Mouse (Mus musculus) liver, adult 2 months (tissue): ENCODE measurements around the gene Tmem255b. TPM values are rescaled to one million over a fixed set of nuclear protein-coding genes. Genes with fewer than 3 reads are reported as not detected.

Experiments
- DNase-seq: peaks from one replicate; pipeline ENCODE4 v3.0.0-alpha.2; 2011; ENCODE audit warnings: low read depth, low spot score; ENCODE audit errors: extremely low read depth
- H3K27ac ChIP-seq: fragments of 200-500 bp; replicated peaks from 2 replicates; pipeline ENCODE4 v1.5.1; 2012; ENCODE audit warnings: low read depth, mild to moderate bottlenecking, control low read depth, inconsistent platforms, low read length; ENCODE audit not compliant: insufficient read depth
- H3K27me3 ChIP-seq: fragments of 200-500 bp; 2 replicates; pipeline ENCODE4 v1.6.1; 2012; ENCODE audit warnings: mild to moderate bottlenecking, moderate library complexity, low read length, inconsistent platforms; ENCODE audit not compliant: control insufficient read depth, insufficient read depth
- H3K36me3 ChIP-seq: fragments of 200-500 bp; 2 replicates; pipeline ENCODE4 v1.6.1; 2012; ENCODE audit warnings: low read length, inconsistent platforms; ENCODE audit not compliant: control insufficient read depth, insufficient read depth
- H3K4me1 ChIP-seq: fragments of 200-500 bp; 2 replicates; pipeline ENCODE4 v1.6.1; 2011; ENCODE audit warnings: low read length; ENCODE audit not compliant: control insufficient read depth, insufficient read depth
- H3K4me3 ChIP-seq: fragments of 200-500 bp; 2 replicates; pipeline ENCODE4 v1.5.1; 2011; ENCODE audit warnings: low read depth, mild to moderate bottlenecking, control low read depth, low read length, moderate library complexity; ENCODE audit not compliant: insufficient read depth
- H3K79me2 ChIP-seq: fragments of 200-500 bp; 2 replicates; pipeline ENCODE4 v1.6.1; 2012; ENCODE audit warnings: inconsistent platforms, mild to moderate bottlenecking, low read length, moderate library complexity; ENCODE audit not compliant: control insufficient read depth, insufficient read depth
- H3K9ac ChIP-seq: fragments of 200-500 bp; 2 replicates; pipeline ENCODE4 v1.6.1; 2012; ENCODE audit warnings: low read depth, mild to moderate bottlenecking, control low read depth, inconsistent platforms, low read length
- CTCF ChIP-seq: fragments of 200-500 bp; IDR thresholded peaks from 2 replicates; pipeline ENCODE4 v1.5.1; 2011; ENCODE audit warnings: low read depth, low read length, control low read depth
- POLR2A ChIP-seq: fragments of 200-500 bp; IDR thresholded peaks from 2 replicates; pipeline ENCODE4 v1.6.1; 2011; ENCODE audit warnings: low read length, control low read depth; ENCODE audit not compliant: insufficient read depth; ENCODE audit errors: extremely low read depth
- WGBS: fragments of 180-500 bp; shearing (Covaris S2); methylation state at CpG from one replicate; pipeline ENCODE4 v1.1.7; 2018; 5-methylcytosine and 5-hydroxymethylcytosine counted together
- polyA plus RNA-seq: library from polyadenylated mRNA; depleted of rRNA; stranded (reverse); fragments of >200 nt; gene quantifications from 2 replicates; pipeline ENCODE4 v1.2.3, GENCODE M21; 2012
- total RNA-seq: library from RNA; depleted of rRNA; stranded (reverse); fragments of >200 nt; gene quantifications from 2 replicates; pipeline ENCODE4 v1.2.3, GENCODE M21; 2014

Gene Tmem255b
- total and polyA plus RNA-seq, 2 experiments, result 0.35 TPM; not detected in 1

DNA sequence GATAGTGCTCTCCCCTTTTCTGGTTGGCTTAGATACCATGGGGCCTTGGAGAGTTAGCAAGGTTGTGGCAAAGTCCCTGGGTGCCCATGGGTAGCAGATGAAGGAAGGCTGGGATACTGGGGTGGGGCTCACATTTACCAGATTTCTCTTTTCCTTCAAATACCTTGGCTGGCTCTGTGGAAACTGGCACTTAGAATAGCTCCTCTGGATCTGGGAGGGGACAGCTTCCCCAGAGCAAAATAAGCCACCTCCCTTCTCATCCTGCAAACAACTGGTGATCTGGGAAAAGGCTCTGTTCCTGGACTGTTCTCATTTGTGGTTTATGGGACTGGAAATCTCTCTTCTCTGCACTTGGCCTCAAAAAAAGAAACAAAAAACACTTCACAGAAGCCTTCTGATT, 4.1 kb upstream of the Tmem255b start:
- peaks cover 3% of the 10 kb centered on the region; the same call in 1 of the 2 replicates for H3K27me3 ChIP-seq
- no peaks in the 10 kb centered on the region for H3K4me1 ChIP-seq
- H3K79me2 ChIP-seq, result no peaks in the 10 kb centered on the region
- no peaks in the 10 kb centered on the region for H3K36me3 ChIP-seq
- TF ChIP-seq CTCF, result no peak
- no peak for TF ChIP-seq POLR2A
- no peak overlapping the region for H3K27ac ChIP-seq
- H3K4me3 ChIP-seq, result no peak overlapping the region
- no peak overlapping the region for H3K9ac ChIP-seq
- no peak for DNase-seq

DNA sequence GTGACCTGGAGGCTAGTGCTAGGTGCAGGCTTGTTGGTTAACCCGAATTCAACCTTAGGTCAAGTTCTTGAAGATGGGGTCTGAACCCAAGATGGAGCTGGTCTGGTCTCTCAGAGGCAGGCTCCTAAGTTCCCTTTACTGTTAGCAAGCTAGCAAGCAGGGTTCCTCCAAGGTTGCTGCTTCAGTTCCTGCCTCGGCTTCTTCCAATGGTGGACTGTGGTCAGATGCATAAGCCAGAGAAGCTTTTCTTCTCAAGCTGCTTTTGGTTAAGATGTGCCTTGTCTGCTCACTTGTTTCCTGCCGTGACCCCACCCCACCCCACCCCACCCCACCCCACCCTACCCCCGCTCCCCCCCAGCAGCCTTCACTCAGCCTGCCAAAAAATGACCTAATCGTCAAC, 1.9 kb upstream of the Tmem255b start:
- Histone ChIP-seq H3K79me2 (no peaks in the 10 kb centered on the region), H3K36me3 (no peaks in the 10 kb centered on the region), H3K9ac (no peak overlapping the region), H3K27ac (no peak overlapping the region), H3K27me3 (peaks cover 3% of the 10 kb centered on the region; the same call in 1 of the 2 replicates), H3K4me1 (no peaks in the 10 kb centered on the region), H3K4me3 (no peak overlapping the region)
- 81% methylated on average over 5 of the region's 5 CpGs for WGBS
- no peak for TF ChIP-seq CTCF
- DNase-seq, result no peak

DNA sequence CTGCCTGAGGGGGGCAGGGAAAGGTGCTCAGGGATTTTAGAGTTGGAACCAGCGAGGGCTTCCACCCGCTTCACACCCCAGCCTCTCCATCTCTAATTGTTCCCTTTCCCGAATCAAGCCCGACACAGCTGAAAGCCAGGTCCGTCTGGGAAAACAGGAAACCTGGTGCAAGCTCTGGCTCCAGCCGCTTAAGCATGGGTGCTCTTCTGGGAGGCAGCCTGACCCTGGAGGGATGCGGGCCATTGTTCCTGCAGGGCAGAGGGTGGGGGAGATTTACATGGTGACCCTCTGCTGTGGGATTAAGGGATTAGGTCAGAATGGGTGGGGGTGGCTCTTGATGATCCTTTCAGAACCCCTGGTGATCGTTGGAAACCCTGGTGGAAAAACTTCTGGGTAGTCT, 1.1 kb downstream of the Tmem255b start:
- Histone ChIP-seq H3K9ac (no peak overlapping the region), H3K4me1 (no peaks in the 10 kb centered on the region), H3K27ac (no peak overlapping the region), H3K27me3 (peaks cover 3% of the 10 kb centered on the region; the same call in 1 of the 2 replicates), H3K4me3 (no peak overlapping the region), H3K36me3 (no peaks in the 10 kb centered on the region), H3K79me2 (no peaks in the 10 kb centered on the region)
- 12% methylated on average over 8 of the region's 8 CpGs for WGBS
- DNase-seq, result no peak
- no peak for TF ChIP-seq CTCF
- no peak for TF ChIP-seq POLR2A

DNA sequence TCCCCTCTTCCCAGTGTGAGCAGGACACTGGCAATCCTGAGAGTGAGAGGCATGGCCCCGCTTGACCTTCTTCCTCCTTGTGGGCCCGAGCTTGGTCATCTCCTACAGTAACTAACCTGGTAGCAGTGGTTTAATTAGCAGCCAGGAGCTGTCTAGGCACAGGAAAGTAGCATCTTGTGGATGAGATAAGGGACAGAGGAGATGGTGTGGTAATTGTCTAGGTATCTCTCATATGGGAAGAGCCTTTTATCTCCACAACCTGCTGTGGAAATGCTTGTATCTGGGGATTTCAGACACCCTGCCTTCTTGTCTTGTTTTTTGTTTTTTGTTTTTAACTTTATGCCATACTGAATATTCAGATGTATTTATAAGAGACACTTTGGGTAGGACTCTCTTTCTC, 2.5 kb downstream of the Tmem255b start:
- Histone ChIP-seq H3K27ac (no peak overlapping the region), H3K4me3 (no peak overlapping the region), H3K27me3 (peaks cover 3% of the 10 kb centered on the region; the same call in 1 of the 2 replicates), H3K4me1 (no peaks in the 10 kb centered on the region), H3K79me2 (no peaks in the 10 kb centered on the region), H3K36me3 (no peaks in the 10 kb centered on the region), H3K9ac (no peak overlapping the region)
- DNase-seq, result no peak
- no peak for TF ChIP-seq POLR2A
- TF ChIP-seq CTCF, result no peak
- WGBS, result 70% methylated on average over 2 of the region's 2 CpGs

DNA sequence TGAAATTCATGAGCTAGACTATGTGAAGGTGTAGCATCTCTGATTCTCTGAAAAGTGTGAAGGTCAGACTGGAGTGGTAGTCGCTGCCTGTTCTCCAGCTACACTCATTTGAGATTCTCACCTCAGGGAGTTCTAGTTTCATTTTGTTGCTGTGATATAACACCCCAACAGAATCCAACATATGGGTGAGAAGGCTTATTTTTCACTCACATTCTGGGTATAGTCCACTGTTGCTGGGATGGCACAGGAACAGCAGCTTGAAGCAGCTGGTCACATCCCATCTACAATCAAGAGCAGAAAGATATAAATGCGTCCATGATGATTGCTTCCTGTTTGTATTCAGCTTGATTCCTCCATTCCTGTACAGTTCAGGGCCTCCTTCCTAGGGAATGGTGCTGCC, 7.2 kb downstream of the Tmem255b start:
- Histone ChIP-seq H3K27me3 (no peaks in the 10 kb centered on the region), H3K4me3 (no peak overlapping the region), H3K36me3 (no peaks in the 10 kb centered on the region), H3K9ac (no peak overlapping the region), H3K27ac (no peak overlapping the region), H3K79me2 (no peaks in the 10 kb centered on the region), H3K4me1 (no peaks in the 10 kb centered on the region)
- DNase-seq, result no peak
- WGBS, result 88% methylated on average over 2 of the region's 2 CpGs
- TF ChIP-seq CTCF (no peak), POLR2A (no peak)

DNA sequence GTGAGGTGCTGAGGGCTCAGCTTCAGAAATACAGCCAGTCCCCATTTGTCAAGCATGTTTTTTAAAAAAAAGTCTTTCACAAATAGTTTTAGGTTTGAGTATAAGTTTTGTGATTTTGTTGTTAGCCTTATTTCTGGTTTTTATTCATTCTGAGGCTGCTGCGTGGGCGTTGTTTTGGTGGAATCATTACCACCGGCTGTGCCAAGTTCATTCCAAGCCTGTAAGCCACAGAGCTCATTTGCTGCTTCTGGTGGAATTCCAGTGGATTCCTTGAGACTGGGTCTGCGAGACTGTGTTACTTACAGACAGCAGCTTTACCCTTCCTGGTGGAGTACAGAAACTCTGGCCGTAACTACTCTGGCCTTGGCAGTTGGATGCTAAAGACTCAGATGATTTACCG, 11.5 kb downstream of the Tmem255b start:
- H3K4me3 ChIP-seq, result no peak overlapping the region
- no peak overlapping the region for H3K27ac ChIP-seq
- no peaks in the 10 kb centered on the region for H3K27me3 ChIP-seq
- H3K79me2 ChIP-seq, result no peaks in the 10 kb centered on the region
- DNase-seq, result no peak
- WGBS, result 84% methylated on average over 6 of the region's 6 CpGs
- no peak for TF ChIP-seq CTCF
- TF ChIP-seq POLR2A, result no peak
- no peak overlapping the region for H3K9ac ChIP-seq
- no peaks in the 10 kb centered on the region for H3K4me1 ChIP-seq
- H3K36me3 ChIP-seq, result no peaks in the 10 kb centered on the region
